Mouse (Mus musculus) forebrain, embryonic 14.5 days (tissue): ENCODE data around the gene Gpkow. TPM values are rescaled to one million over a fixed set of nuclear protein-coding genes. Genes with fewer than 3 reads are reported as not detected.
"Not testable (repeated sequence)": the region's sequence is repeated elsewhere in the genome, so short reads cannot be mapped to it uniquely, and the experiment has no call there.

Experiments used
- ATAC-seq: fragments of 200-750 bp; cut with Nextera tagmentation; 2 replicates; pipeline ENCODE4 v1.8.0; 2017; ENCODE audit warnings: mild to moderate bottlenecking, moderate library complexity
- DNase-seq: peaks from one replicate; pipeline ENCODE4 v3.0.0-alpha.2; 2015; ENCODE audit warnings: low spot score
- H3K27ac ChIP-seq: fragments of 300-500 bp; sonication (generic); 2 replicates; pipeline ENCODE4 v1.5.1; 2014; ENCODE audit warnings: low read depth, mild to moderate bottlenecking, control low read depth, low read length, moderate library complexity
- H3K27me3 ChIP-seq: fragments of 300-500 bp; sonication (generic); replicated peaks from 2 replicates; pipeline ENCODE4 v1.6.1; 2014; ENCODE audit warnings: low read length, control low read depth, mixed read lengths; ENCODE audit not compliant: control insufficient read depth, insufficient read depth
- H3K36me3 ChIP-seq: fragments of 300-500 bp; sonication (generic); 2 replicates; pipeline ENCODE4 v1.6.1; 2014; ENCODE audit warnings: low read length, control low read depth; ENCODE audit not compliant: control insufficient read depth, insufficient read depth
- H3K4me1 ChIP-seq: fragments of 300-500 bp; sonication (generic); 2 replicates; pipeline ENCODE4 v1.6.1; 2014; ENCODE audit warnings: antibody characterized with exemption, low read length, control low read depth; ENCODE audit not compliant: control insufficient read depth, insufficient read depth
- H3K4me2 ChIP-seq: fragments of 300-500 bp; sonication (generic); 2 replicates; pipeline ENCODE4 v1.6.1; 2014; ENCODE audit warnings: mild to moderate bottlenecking, control low read depth, low read length
- H3K4me3 ChIP-seq: fragments of 300-500 bp; sonication (generic); 2 replicates; pipeline ENCODE4 v1.5.1; 2014; ENCODE audit warnings: low read depth, low read length, control low read depth
- H3K9ac ChIP-seq: fragments of 300-500 bp; sonication (generic); 2 replicates; pipeline ENCODE4 v1.6.1; 2014; ENCODE audit warnings: mild to moderate bottlenecking, low read length, control low read depth, moderate library complexity
- H3K9me3 ChIP-seq: fragments of 300-500 bp; sonication (generic); replicated peaks from 2 replicates; pipeline ENCODE4 v1.6.1; 2016; ENCODE audit warnings: low read length, control low read depth, mixed read lengths; ENCODE audit not compliant: control insufficient read depth
- WGBS: fragments of 180-500 bp; shearing (Covaris S2); extraction: QIAGEN DNeasy Blood & Tissue Kit; methylation state at CpG from one replicate; pipeline ENCODE4 v1.1.7; 2014; 5-methylcytosine and 5-hydroxymethylcytosine counted together
- polyA plus RNA-seq: library from polyadenylated mRNA; unstranded; fragments of >200 nt; fragmentation: Nextera tagmentation; extraction: Ambion mirVana; gene quantifications from 2 replicates; pipeline ENCODE4 v1.2.1, GENCODE M21; 2014

Gpkow gene
- polyA plus RNA-seq, 1 experiment from 2014 or later = 57.4 TPM

GRCm38 (mm10) chrX:7679405-7680056 is 17.4 kb upstream of the Gpkow start:
- Histone ChIP-seq H3K4me3 (peak overlapping the region; percentile 13; the same call in 1 of the 2 replicates), H3K36me3 (no peaks in the 10 kb centered on the region), H3K27me3 (no peaks in the 10 kb centered on the region), H3K4me1 (no peaks in the 10 kb centered on the region), H3K9me3 (no peaks in the 10 kb centered on the region), H3K9ac (0 out of 2 replicates have a peak overlapping the region, but pooled peaks have one; percentile 21), H3K4me2 (peak overlapping the region; percentile 45), H3K27ac (no peak overlapping the region)
- ATAC-seq (peak; percentile 96), DNase-seq (peak; percentile 90)
- 28% methylated on average over 27 of the region's 27 CpGs for WGBS

- DNase-seq (no peak), ATAC-seq (no peak)
- 35% methylated on average over 12 of the region's 12 CpGs for WGBS
- Histone ChIP-seq H3K9me3 (no peaks in the 10 kb centered on the region), H3K4me2 (peak overlapping the region; percentile 45), H3K4me1 (no peaks in the 10 kb centered on the region), H3K36me3 (no peaks in the 10 kb centered on the region), H3K9ac (0 out of 2 replicates have a peak overlapping the region, but pooled peaks have one; percentile 21), H3K27me3 (no peaks in the 10 kb centered on the region), H3K4me3 (peak overlapping the region; percentile 13; the same call in 1 of the 2 replicates), H3K27ac (no peak overlapping the region)
These were observed 16.9 kb upstream of the Gpkow start for GRCm38 (mm10) chrX:7680057-7680412.

- Histone ChIP-seq H3K4me3 (peak within 1 kb of the TSS; percentile 13; the same call in 1 of the 2 replicates), H3K4me2 (peak within 1 kb of the TSS; percentile 45), H3K9me3 (no peaks in the 10 kb centered on the region), H3K4me1 (no peaks in the 10 kb centered on the region), H3K27ac (no peak within 1 kb of the TSS), H3K27me3 (no peaks in the 10 kb centered on the region), H3K36me3 (no peaks in the 10 kb centered on the region), H3K9ac (0 out of 2 replicates have a peak within 1 kb of the TSS, but pooled peaks have one; percentile 21)
- ATAC-seq = no peak
- WGBS = 65% methylated on average over 14 of the region's 14 CpGs
- DNase-seq = no peak
These were observed 16.1 kb upstream of the Gpkow start, which contains the start of gene Magix for GRCm38 (mm10) chrX:7680864-7681263. Gene Magix, minus strand, starts transcription at chrX:7681251.

DNA sequence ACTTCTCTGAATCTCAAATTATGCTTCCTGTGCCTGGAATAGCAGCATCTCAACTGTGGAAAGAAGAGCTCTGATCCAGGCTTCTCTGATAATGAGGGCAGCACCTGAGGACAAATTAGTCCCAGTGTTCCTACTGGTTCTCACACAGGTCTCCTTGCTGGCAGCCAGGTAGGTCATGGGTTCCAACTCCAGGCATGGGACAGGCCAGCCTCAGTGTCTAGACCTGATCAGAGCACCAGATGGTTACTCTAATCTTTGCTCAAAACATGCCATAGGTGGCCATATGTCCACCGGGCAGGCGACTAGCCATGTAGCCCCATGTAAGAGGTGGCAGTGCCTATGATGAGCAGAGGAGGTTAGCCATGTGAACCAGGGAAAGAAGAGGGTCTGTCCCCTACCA is 8.6 kb upstream of the Gpkow start:
- Histone ChIP-seq H3K4me1 (no peaks in the 10 kb centered on the region), H3K27me3 (no peaks in the 10 kb centered on the region), H3K9me3 (no peaks in the 10 kb centered on the region), H3K4me2 (no peak overlapping the region), H3K36me3 (no peaks in the 10 kb centered on the region), H3K9ac (no peak overlapping the region), H3K4me3 (no peak overlapping the region), H3K27ac (no peak overlapping the region)
- ATAC-seq = no peak
- no peak for DNase-seq
- WGBS = 96% methylated on average over 2 of the region's 2 CpGs

- Histone ChIP-seq H3K4me3 (no peak overlapping the region), H3K36me3 (no peaks in the 10 kb centered on the region), H3K4me2 (no peak overlapping the region), H3K4me1 (no peaks in the 10 kb centered on the region), H3K27ac (no peak overlapping the region), H3K27me3 (no peaks in the 10 kb centered on the region), H3K9me3 (no peaks in the 10 kb centered on the region), H3K9ac (no peak overlapping the region)
- WGBS = 78% methylated on average over 3 of the region's 3 CpGs
- DNase-seq = no peak
- ATAC-seq = no peak
These were observed 6.4 kb upstream of the Gpkow start for GRCm38 (mm10) chrX:7690486-7690885.

DNA sequence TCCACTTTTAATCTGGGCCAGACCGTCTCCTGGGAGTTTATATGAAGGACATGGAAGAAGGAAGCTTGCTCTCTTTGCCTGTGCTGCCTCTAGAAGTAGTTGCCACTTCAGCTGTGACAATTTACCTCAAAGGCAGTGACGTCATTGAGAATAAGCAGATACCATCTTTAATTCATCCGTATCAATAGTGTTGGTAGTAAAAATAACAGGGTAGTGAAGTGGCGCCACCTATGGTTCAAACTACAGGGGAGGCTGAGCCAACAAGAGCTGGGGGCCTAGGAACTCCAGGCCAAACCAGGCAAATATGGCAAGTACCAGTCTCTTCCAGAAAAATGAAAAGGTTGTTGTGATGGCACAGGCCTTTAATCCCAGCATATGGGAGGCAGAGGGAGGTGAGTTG is 4.1 kb upstream of the Gpkow start:
- Histone ChIP-seq H3K36me3 (no peaks in the 10 kb centered on the region), H3K27ac (no peak overlapping the region), H3K9me3 (no peaks in the 10 kb centered on the region), H3K9ac (no peak overlapping the region), H3K4me3 (no peak overlapping the region), H3K27me3 (no peaks in the 10 kb centered on the region), H3K4me1 (no peaks in the 10 kb centered on the region), H3K4me2 (no peak overlapping the region)
- WGBS = 40% methylated on average over 4 of the region's 4 CpGs
- DNase-seq (peak; percentile 26), ATAC-seq (no peak)

DNA sequence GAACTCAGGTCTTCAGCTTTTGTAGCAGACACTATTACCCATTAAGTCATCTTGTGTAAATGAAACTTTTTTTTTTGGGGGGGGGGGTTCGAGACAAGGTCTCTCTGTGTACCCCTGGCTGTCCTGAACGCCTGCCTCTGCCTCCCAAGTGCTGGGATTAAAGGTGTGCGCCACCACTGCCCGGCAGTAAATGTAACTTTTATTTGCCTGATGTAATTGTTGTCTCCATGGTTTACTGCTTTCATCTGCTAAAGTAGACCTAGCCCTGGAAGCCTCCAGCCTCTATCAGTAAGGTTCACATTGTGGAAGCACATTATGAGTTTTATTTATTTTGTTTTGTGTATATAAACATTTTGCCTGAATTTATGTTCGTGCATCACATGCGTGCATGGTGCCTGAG is 411 bp upstream of the Gpkow start:
- no peak; the same call in 1 of the 2 replicates for ATAC-seq
- Histone ChIP-seq H3K27ac (no peak overlapping the region), H3K4me3 (no peak overlapping the region), H3K4me2 (peak overlapping the region; percentile 39), H3K36me3 (peaks cover 8% of the 10 kb centered on the region; the same call in 1 of the 2 replicates), H3K9me3 (no peaks in the 10 kb centered on the region), H3K4me1 (no peaks in the 10 kb centered on the region), H3K27me3 (no peaks in the 10 kb centered on the region), H3K9ac (no peak overlapping the region)
- WGBS = 50% methylated on average over 6 of the region's 6 CpGs
- DNase-seq = no peak

- 56% methylated on average over 5 of the region's 12 CpGs for WGBS
- not testable (repeated sequence) for H3K27ac ChIP-seq, ATAC-seq, DNase-seq, H3K4me1 ChIP-seq, H3K9me3 ChIP-seq, H3K27me3 ChIP-seq, H3K36me3 ChIP-seq
- Histone ChIP-seq H3K4me2 (peak overlapping the region; percentile 45), H3K9ac (peak overlapping the region; percentile 53), H3K4me3 (peak overlapping the region; percentile 28)
These were observed 16.8 kb downstream of the Gpkow start for GRCm38 (mm10) chrX:7713764-7714134.

GRCm38 (mm10) chrX:7714135-7714899 is 17.4 kb downstream of the Gpkow start, which contains the start of gene Wdr45:
Gene Wdr45, plus strand, starts transcription at chrX:7714333.
- H3K27ac ChIP-seq, H3K27me3 ChIP-seq, H3K36me3 ChIP-seq, H3K4me1 ChIP-seq, H3K9me3 ChIP-seq: not testable (repeated sequence)
- Histone ChIP-seq H3K4me3 (peak within 1 kb of the TSS; percentile 28), H3K9ac (peak within 1 kb of the TSS; percentile 53), H3K4me2 (peak within 1 kb of the TSS; percentile 45)
- peak; percentile 97 for DNase-seq
- WGBS = 28% methylated on average over 21 of the region's 60 CpGs
- peak; percentile 98 for ATAC-seq
